Mouse (Mus musculus) right cerebral cortex, postnatal 10 days (tissue): ENCODE measurements around the gene Obox3.
"Not testable (repeated sequence)": the region's sequence is repeated elsewhere in the genome, so short reads cannot be mapped to it uniquely, and the experiment has no call there.

Experiments used
- DNase-seq, 2 experiments: peaks; one replicate each; pipeline ENCODE4 v3.0.0; 2021; ENCODE audit warnings: low spot score in 2 of 2

Obox3 gene

GRCm38 (mm10) chr7:15639802-15640201 is at the start of gene Obox3:
Obox3 (minus strand) TSS chr7:15639902.
- DNase-seq = not testable (repeated sequence)

GRCm38 (mm10) chr7:15509411-15509810 is 130.3 kb downstream of the Obox3 start:
- DNase-seq = not testable (repeated sequence)
